Comparison of ENCODE assay signal across 20 mouse cellular contexts in the genomic region with DNA sequence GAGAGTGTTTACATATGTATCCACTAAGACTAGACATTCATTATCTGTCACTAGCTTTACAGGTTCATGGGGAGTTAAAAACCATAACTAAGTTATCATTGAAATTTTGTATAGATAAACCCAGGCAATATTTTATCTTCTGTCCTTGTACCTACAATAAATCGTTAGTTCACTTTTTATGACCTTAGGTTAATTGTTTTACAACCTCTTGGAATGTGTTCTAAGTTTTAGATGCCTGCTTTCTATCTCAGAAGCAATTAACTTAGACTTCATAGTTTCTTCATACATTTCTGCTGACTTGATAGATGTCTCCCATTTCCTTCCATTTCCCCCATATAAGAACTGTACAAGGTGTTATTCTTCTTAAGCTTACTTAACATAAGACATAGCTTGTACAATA.
DNase-seq lines count a peak whose midpoint lies in the region; ATAC-seq and TF ChIP-seq lines count a peak whose summit lies in the region.
"Had no signal": no experiment of that assay in that cellular context is flagged by ENCODE, and none has a peak within 500 bp of the region (broad histone marks: within the 10 kb centered on the region; RNA-seq: fewer than 3 reads in every experiment).

No protein-coding gene starts in this region.

- DNase-seq in intestine, embryonic 14.5 days (ENCODE audit: low spot score): no peak
- DNase-seq in gastrocnemius, postnatal 10 days: no peak
- no peak for DNase-seq in MN1 (ENCODE audit: low spot score)
- DNase-seq: adrenal gland, adult 8-10 months; adrenal gland, postnatal 14 days; adrenal gland, postnatal 36 days; cerebellum, adult 11-12 months; cerebellum, adult 2 months; cerebellum, adult 9-10 months; cerebellum, postnatal 10 days; cerebellum, postnatal 25 days had no signal

- peak overlapping the region; percentile 58 for H3K4me3 ChIP-seq in intestine, embryonic 14.5 days (ENCODE audit: low read depth, low read length)
- no peak overlapping the region for H3K4me3 ChIP-seq in intestine, embryonic 15.5 days (replicated peaks)
- peak overlapping the region; percentile 17 for H3K4me3 ChIP-seq in intestine, postnatal 0 days (ENCODE audit: low read depth, low read length)
- no peak overlapping the region for H3K4me3 ChIP-seq in forebrain, embryonic 13.5 days

- H3K9ac ChIP-seq in intestine, embryonic 14.5 days (ENCODE audit: low read length): no peak overlapping the region
- no peak overlapping the region for H3K9ac ChIP-seq in intestine, embryonic 15.5 days
- H3K9ac ChIP-seq in intestine, postnatal 0 days (ENCODE audit: low read depth, low read length): no peak overlapping the region
- H3K9ac ChIP-seq in forebrain, embryonic 13.5 days: no peak overlapping the region
- H3K9ac ChIP-seq: embryonic facial prominence, embryonic 12.5 days had no signal

- H3K27ac ChIP-seq in intestine, embryonic 14.5 days (ENCODE audit: low read depth): no peak overlapping the region
- H3K27ac ChIP-seq in intestine, embryonic 15.5 days: no peak overlapping the region
- no peak overlapping the region for H3K27ac ChIP-seq in intestine, postnatal 0 days (ENCODE audit: low read depth, low read length)
- H3K27ac ChIP-seq in forebrain, embryonic 13.5 days: no peak overlapping the region
- H3K27ac ChIP-seq: embryonic facial prominence, embryonic 10.5 days; embryonic facial prominence, embryonic 12.5 days had no signal

- TF ChIP-seq CTCF in intestine, postnatal 0 days (IDR thresholded peaks at IDR 0.05; ENCODE audit: low read depth): no peak

- no peaks in the 10 kb centered on the region for H3K9me3 ChIP-seq in intestine, embryonic 14.5 days (ENCODE audit: control insufficient read depth, low read length)
- H3K9me3 ChIP-seq in intestine, embryonic 15.5 days: no peaks in the 10 kb centered on the region
- H3K9me3 ChIP-seq in intestine, postnatal 0 days (ENCODE audit: control insufficient read depth): no peaks in the 10 kb centered on the region
- H3K9me3 ChIP-seq in forebrain, embryonic 13.5 days (replicated peaks): no peaks in the 10 kb centered on the region
- H3K9me3 ChIP-seq: embryonic facial prominence, embryonic 10.5 days; embryonic facial prominence, embryonic 12.5 days had no signal

- ATAC-seq in intestine, embryonic 14.5 days (replicated peaks; ENCODE audit: low FRiP score, low TSS enrichment, low read depth): peak; percentile 44; the same call in 1 of the 2 replicates
- ATAC-seq in intestine, embryonic 15.5 days: peak; percentile 60
- peak; percentile 58 for ATAC-seq in intestine, postnatal 0 days
- ATAC-seq in forebrain, embryonic 13.5 days: no peak
- ATAC-seq: activated CD4-positive, CD25-positive, alpha-beta regulatory T cell, adult 4 months; forebrain, embryonic 14.5 days; forebrain, embryonic 16.5 days; Patski had no signal

- 0 out of 2 replicates have a peak, but pooled peaks cover 3% of the 10 kb centered on the region for H3K4me1 ChIP-seq in intestine, embryonic 14.5 days (replicated peaks; ENCODE audit: control insufficient read depth, insufficient read depth, low read length)
- 0 out of 2 replicates have a peak, but pooled peaks cover 2% of the 10 kb centered on the region for H3K4me1 ChIP-seq in intestine, embryonic 15.5 days (replicated peaks)
- H3K4me1 ChIP-seq in intestine, postnatal 0 days (replicated peaks; ENCODE audit: control insufficient read depth, insufficient read depth, low read length): no peaks in the 10 kb centered on the region
- H3K4me1 ChIP-seq in forebrain, embryonic 13.5 days: peaks cover 11% of the 10 kb centered on the region
- H3K4me1 ChIP-seq: embryonic facial prominence, embryonic 12.5 days had no signal

- no peaks in the 10 kb centered on the region for H3K27me3 ChIP-seq in intestine, embryonic 14.5 days (replicated peaks; ENCODE audit: control insufficient read depth, insufficient read depth, low read length)
- H3K27me3 ChIP-seq in intestine, embryonic 15.5 days (replicated peaks): no peaks in the 10 kb centered on the region
- H3K27me3 ChIP-seq in intestine, postnatal 0 days (replicated peaks; ENCODE audit: control insufficient read depth, insufficient read depth, low read length): no peaks in the 10 kb centered on the region
- no peaks in the 10 kb centered on the region for H3K27me3 ChIP-seq in forebrain, embryonic 13.5 days
- H3K27me3 ChIP-seq: embryonic facial prominence, embryonic 12.5 days; Patski had no signal

- peak overlapping the region; percentile 66 for H3K4me2 ChIP-seq in intestine, embryonic 14.5 days (ENCODE audit: low read length)
- no peak overlapping the region for H3K4me2 ChIP-seq in intestine, embryonic 15.5 days (replicated peaks)
- peak overlapping the region; percentile 55 for H3K4me2 ChIP-seq in intestine, postnatal 0 days (replicated peaks; ENCODE audit: low read depth)
- H3K4me2 ChIP-seq in forebrain, embryonic 13.5 days: no peak overlapping the region

- H3K36me3 ChIP-seq in intestine, embryonic 14.5 days (ENCODE audit: control insufficient read depth, insufficient read depth, low read length): no peaks in the 10 kb centered on the region
- no peaks in the 10 kb centered on the region for H3K36me3 ChIP-seq in intestine, embryonic 15.5 days
- H3K36me3 ChIP-seq in intestine, postnatal 0 days (ENCODE audit: control insufficient read depth, insufficient read depth): no peaks in the 10 kb centered on the region
- H3K36me3 ChIP-seq in forebrain, embryonic 13.5 days (ENCODE audit: poor library complexity, severe bottlenecking): no peaks in the 10 kb centered on the region
- H3K36me3 ChIP-seq: embryonic facial prominence, embryonic 10.5 days; embryonic facial prominence, embryonic 12.5 days had no signal

- WGBS in intestine, embryonic 14.5 days: 13% methylated on average over 1 of the region's 1 CpGs
- WGBS in intestine, embryonic 15.5 days: 0% methylated on average over 1 of the region's 1 CpGs
- WGBS in intestine, postnatal 0 days: 4% methylated on average over 1 of the region's 1 CpGs
- 95% methylated on average over 1 of the region's 1 CpGs for WGBS in forebrain, embryonic 13.5 days

Comparison
In these comparisons a context has a peak if more than half of its experiments do, and no peak if none do; other contexts are left out.
1. H3K4me2 ChIP-seq: peak in intestine, embryonic 14.5 days (single experiment) and intestine, postnatal 0 days (single experiment); none in intestine, embryonic 15.5 days (single experiment) and forebrain, embryonic 13.5 days (single experiment).
2. H3K4me3 ChIP-seq: peak in intestine, embryonic 14.5 days (single experiment) and intestine, postnatal 0 days (single experiment); none in intestine, embryonic 15.5 days (single experiment) and forebrain, embryonic 13.5 days (single experiment).